Mouse (Mus musculus) forebrain, embryonic 13.5 days (tissue): ENCODE measurements around the gene Rab11fip4. TPM values are rescaled to one million over a fixed set of nuclear protein-coding genes. Genes with fewer than 3 reads are reported as not detected.
A peak's percentile ranks its signal among the peaks of the same experiment; 100 is the strongest.

Experiments
- ATAC-seq: fragments of 200-750 bp; cut with Nextera tagmentation; 2 replicates; pipeline ENCODE4 v1.8.0; 2017
- H3K27ac ChIP-seq: fragments of 300-500 bp; sonication (generic); 2 replicates; pipeline ENCODE4 v1.5.1; 2015; ENCODE audit warnings: inconsistent platforms, mild to moderate bottlenecking, moderate library complexity
- H3K27me3 ChIP-seq: fragments of 300-500 bp; sonication (generic); 2 replicates; pipeline ENCODE4 v1.6.1; 2015; ENCODE audit warnings: mild to moderate bottlenecking, inconsistent platforms
- H3K36me3 ChIP-seq: fragments of 300-500 bp; sonication (generic); 2 replicates; pipeline ENCODE4 v1.6.1; 2015; ENCODE audit warnings: mild to moderate bottlenecking, inconsistent platforms; ENCODE audit not compliant: poor library complexity, severe bottlenecking
- H3K4me1 ChIP-seq: fragments of 300-500 bp; sonication (generic); 2 replicates; pipeline ENCODE4 v1.6.1; 2015; ENCODE audit warnings: inconsistent platforms
- H3K4me2 ChIP-seq: fragments of 300-500 bp; sonication (generic); 2 replicates; pipeline ENCODE4 v1.6.1; 2015; ENCODE audit warnings: inconsistent platforms, mild to moderate bottlenecking, moderate library complexity
- H3K4me3 ChIP-seq: fragments of 300-500 bp; sonication (generic); 2 replicates; pipeline ENCODE4 v1.5.1; 2015; ENCODE audit warnings: mild to moderate bottlenecking, inconsistent platforms
- H3K9ac ChIP-seq: fragments of 300-500 bp; sonication (generic); 2 replicates; pipeline ENCODE4 v1.6.1; 2015; ENCODE audit warnings: mild to moderate bottlenecking, inconsistent platforms
- H3K9me3 ChIP-seq: fragments of 300-500 bp; sonication (generic); replicated peaks from 2 replicates; pipeline ENCODE4 v1.6.1; 2016; ENCODE audit warnings: inconsistent platforms
- WGBS: fragments of 180-500 bp; shearing (Covaris S2); methylation state at CpG from one replicate; pipeline ENCODE4 v1.1.7; 2015; 5-methylcytosine and 5-hydroxymethylcytosine counted together
- polyA plus RNA-seq: library from polyadenylated mRNA; unstranded; fragments of >200 nt; fragmentation: Nextera tagmentation; extraction: Ambion mirVana; gene quantifications from 2 replicates; pipeline ENCODE4 v1.2.1, GENCODE M21; 2015

Gene Rab11fip4
- 16.2 and 19.2 TPM in 2 replicates for polyA plus RNA-seq

DNA sequence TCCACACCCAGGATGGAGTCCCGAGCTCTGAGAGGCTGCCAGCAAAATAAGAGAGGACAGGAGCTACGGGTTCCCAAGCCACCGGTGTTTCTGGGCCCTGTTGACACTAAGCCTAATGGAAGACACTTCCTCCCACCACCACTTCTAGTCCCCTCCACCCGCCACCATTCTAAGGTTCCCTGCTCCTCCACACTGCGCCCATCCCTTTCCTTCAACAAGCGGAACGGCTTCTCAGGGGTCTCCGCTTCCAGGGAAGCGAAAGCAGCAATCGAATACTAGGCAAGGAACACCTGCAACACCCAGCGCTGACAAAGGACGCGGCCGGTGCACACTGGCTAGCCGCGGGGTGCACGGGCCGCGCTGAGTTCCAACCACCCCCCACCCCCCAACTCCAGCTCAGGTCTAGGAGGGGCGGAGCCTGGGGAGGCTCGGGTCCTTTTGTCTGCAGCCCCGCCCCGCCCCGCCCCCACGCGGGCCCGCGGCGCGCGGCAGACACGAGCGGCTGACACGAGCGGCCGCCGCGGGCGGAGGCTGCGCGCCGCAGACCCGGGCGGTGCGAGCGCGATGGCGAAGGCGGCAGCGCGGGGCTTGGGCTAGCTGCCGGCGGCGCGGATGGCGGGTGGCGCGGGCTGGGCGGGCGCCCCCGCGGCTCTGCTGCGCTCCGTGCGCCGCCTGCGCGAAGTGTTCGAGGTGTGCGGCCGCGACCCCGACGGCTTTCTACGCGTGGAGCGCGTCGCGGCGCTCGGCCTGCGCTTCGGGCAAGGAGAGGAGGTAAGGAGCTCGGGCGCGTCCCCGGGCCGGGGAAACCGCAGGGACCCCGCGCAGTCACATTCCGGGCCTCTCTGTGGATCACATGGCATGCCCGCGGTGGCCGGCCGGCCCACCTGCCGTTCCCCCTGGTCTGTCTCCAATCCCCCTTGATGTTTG lies at the start of gene Rab11fip4:
Gene Rab11fip4 (plus strand): TSS at position 549 of the 927 bp plus-strand sequence.
- H3K9me3 ChIP-seq, result no peaks in the 10 kb centered on the region
- H3K4me3 ChIP-seq, result peak within 1 kb of the TSS; percentile 67
- peaks cover 41% of the 10 kb centered on the region for H3K4me1 ChIP-seq
- H3K27me3 ChIP-seq, result 0 out of 2 replicates have a peak, but pooled peaks cover 8% of the 10 kb centered on the region
- peak within 1 kb of the TSS; percentile 81 for H3K4me2 ChIP-seq
- H3K36me3 ChIP-seq, result no peaks in the 10 kb centered on the region
- H3K27ac ChIP-seq, result peak within 1 kb of the TSS; percentile 76
- peak within 1 kb of the TSS; percentile 83 for H3K9ac ChIP-seq
- 2% methylated on average over 39 of the region's 98 CpGs for WGBS
- ATAC-seq, result peak; percentile 85

DNA sequence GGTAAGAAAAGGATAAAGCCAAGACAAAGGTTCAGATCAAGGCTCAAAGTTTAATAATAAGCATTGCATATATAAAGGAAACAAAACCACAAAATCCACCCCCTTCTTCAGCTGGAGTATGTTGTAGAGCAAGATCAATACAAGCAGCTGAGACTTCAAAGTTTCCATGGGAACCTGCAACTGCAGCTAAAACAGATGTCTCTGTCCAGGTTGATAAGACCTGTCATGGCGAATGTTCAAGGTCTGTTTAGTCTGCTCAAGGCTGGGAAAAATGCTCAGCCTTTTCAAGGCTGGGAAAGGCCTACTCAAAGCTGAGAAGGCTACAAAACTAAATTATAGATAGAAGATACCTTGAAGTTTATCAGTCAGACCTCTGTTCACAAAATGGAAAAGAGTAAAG lies 38.4 kb upstream of the Rab11fip4 start:
- peaks cover 86% of the 10 kb centered on the region for H3K36me3 ChIP-seq
- H3K4me2 ChIP-seq, result no peak overlapping the region
- ATAC-seq, result no peak
- no peaks in the 10 kb centered on the region for H3K4me1 ChIP-seq
- no peak overlapping the region for H3K4me3 ChIP-seq
- no peaks in the 10 kb centered on the region for H3K9me3 ChIP-seq
- H3K27ac ChIP-seq, result no peak overlapping the region
- no peak overlapping the region for H3K9ac ChIP-seq
- WGBS, result 91% methylated on average over 1 of the region's 1 CpGs
- no peaks in the 10 kb centered on the region for H3K27me3 ChIP-seq

DNA sequence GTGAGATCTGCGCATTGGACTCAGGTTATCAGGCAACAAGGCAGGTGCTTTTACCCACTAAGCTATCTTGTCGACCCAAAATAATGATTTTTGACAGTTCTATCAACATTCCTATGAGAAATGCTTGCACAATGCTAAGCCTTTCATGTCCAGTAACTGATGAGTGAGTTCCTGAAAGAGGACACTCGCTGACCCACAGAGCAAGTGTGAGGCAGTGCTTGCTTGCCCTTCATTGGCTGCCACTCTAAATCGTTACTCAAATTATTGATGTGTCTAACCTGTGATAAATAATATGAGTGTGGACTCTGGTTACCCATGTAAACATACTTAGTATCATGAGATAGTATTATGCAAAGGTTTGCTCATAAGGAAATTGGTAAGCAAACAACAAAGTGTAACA lies 30.5 kb upstream of the Rab11fip4 start:
- H3K9ac ChIP-seq, result no peak overlapping the region
- no peak overlapping the region for H3K4me3 ChIP-seq
- H3K36me3 ChIP-seq, result peaks cover 83% of the 10 kb centered on the region
- H3K27me3 ChIP-seq, result no peaks in the 10 kb centered on the region
- no peaks in the 10 kb centered on the region for H3K4me1 ChIP-seq
- H3K4me2 ChIP-seq, result no peak overlapping the region
- 94% methylated on average over 4 of the region's 4 CpGs for WGBS
- H3K27ac ChIP-seq, result no peak overlapping the region
- H3K9me3 ChIP-seq, result no peaks in the 10 kb centered on the region
- no peak for ATAC-seq

DNA sequence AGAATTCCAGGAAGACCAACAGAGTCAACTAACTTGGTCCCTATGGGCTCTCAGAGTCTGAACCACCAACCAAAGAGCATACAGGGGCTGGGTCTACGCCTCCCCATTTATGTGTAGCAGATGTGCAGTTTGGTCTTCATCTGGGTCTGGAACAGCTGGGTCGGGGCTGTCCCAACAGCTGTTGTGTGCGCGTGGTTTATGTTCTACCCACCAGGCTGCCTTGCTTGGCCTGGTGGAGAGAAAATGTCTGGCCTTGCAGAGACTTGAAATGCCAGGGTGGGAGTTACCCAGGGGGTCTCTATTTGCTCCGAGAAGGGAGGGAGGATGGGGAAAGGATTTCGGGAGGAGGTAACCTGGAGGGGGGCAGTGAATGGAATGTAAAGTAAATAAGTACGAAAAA lies 27.5 kb upstream of the Rab11fip4 start:
- H3K27me3 ChIP-seq, result no peaks in the 10 kb centered on the region
- no peak overlapping the region for H3K9ac ChIP-seq
- 91% methylated on average over 7 of the region's 7 CpGs for WGBS

DNA sequence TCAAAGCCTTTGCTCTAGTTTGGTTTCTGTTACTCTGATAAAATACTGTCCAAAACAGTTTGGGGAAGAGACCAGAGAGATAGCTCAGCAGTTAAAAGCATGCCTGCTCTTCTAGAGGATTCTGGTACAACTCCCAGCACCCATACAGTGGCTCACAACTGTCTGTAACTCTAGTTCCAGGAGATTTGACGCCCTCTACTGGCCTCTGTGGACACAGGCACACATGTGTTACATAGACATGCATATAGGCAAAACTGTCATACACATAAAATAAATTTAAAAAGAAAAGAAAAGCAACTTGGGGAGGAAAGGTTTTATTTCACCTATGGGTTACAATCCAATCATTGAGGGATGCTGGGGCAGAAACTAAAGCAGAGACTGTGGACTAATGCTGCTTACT lies 24.1 kb upstream of the Rab11fip4 start:
- WGBS, result 84% methylated on average over 1 of the region's 1 CpGs
- Histone ChIP-seq H3K27me3 (no peaks in the 10 kb centered on the region), H3K9ac (no peak overlapping the region), H3K4me2 (no peak overlapping the region), H3K27ac (no peak overlapping the region), H3K36me3 (peaks cover 88% of the 10 kb centered on the region), H3K4me1 (no peaks in the 10 kb centered on the region), H3K4me3 (no peak overlapping the region), H3K9me3 (no peaks in the 10 kb centered on the region)
- ATAC-seq, result no peak

More for the DNA sequence above, 27.5 kb upstream of the Rab11fip4 start:
- no peaks in the 10 kb centered on the region for H3K9me3 ChIP-seq
- H3K4me2 ChIP-seq, result no peak overlapping the region
- H3K27ac ChIP-seq, result no peak overlapping the region
- no peaks in the 10 kb centered on the region for H3K4me1 ChIP-seq
- peaks cover 88% of the 10 kb centered on the region for H3K36me3 ChIP-seq
- no peak for ATAC-seq
- no peak overlapping the region for H3K4me3 ChIP-seq

DNA sequence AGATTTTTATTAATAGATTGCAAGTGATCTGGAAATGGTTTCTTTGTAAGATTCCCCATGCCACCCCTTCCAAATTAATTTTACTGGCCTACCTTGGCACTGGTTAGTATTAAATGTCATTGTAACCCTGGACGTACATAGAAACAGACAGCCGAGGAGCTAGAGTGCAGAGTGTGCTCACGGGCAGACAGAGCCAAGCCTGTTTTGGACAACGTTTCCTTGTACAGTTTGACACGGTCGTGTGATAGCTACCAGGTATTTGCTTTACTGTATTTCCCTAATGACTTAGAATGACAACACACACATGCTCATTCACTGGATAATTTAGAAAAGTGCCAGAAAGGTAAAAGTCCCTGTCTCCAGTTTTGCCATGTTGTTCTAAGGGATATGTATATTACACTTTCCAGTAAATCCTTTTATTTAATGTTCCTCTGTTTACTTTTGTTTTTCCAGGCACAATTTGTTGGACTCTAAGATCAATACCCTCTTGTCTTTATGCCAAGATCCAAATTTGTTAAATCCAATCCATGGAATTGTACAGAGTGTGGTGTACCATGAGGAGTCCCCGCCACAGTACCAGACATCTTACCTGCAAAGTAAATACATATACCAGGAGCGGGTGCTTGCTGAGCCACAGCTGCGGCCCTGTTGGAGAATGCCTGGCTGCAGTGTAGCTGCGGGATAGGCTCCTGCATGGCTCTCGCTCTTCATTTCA lies 22.7 kb upstream of the Rab11fip4 start:
- no peaks in the 10 kb centered on the region for H3K9me3 ChIP-seq
- H3K4me2 ChIP-seq, result no peak overlapping the region
- no peak overlapping the region for H3K27ac ChIP-seq
- WGBS, result 94% methylated on average over 11 of the region's 11 CpGs
- no peak for ATAC-seq
- no peak overlapping the region for H3K4me3 ChIP-seq
- H3K27me3 ChIP-seq, result no peaks in the 10 kb centered on the region
- H3K9ac ChIP-seq, result no peak overlapping the region
- H3K36me3 ChIP-seq, result peaks cover 84% of the 10 kb centered on the region
- no peaks in the 10 kb centered on the region for H3K4me1 ChIP-seq

DNA sequence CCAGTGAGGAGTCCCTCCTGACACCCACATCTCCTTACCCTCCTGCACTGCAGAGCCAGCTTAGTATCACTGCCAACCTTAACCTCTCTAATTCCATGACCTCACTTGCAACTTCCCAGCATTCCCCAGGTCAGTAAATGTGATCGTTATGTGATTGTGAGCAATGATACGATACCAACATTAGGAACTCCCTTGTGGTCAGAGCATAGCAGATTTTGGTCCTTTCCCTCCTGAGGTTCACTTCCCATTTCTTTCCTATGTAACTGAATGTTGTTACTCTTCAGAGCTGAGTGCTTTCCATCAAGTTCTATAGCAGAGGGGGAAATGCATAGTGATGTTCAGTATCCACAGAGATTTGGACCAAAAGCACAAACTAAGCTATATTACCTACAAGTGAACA lies 20.7 kb upstream of the Rab11fip4 start:
- Histone ChIP-seq H3K36me3 (peaks cover 88% of the 10 kb centered on the region), H3K9ac (no peak overlapping the region), H3K9me3 (no peaks in the 10 kb centered on the region), H3K4me1 (no peaks in the 10 kb centered on the region), H3K27me3 (no peaks in the 10 kb centered on the region), H3K4me3 (no peak overlapping the region), H3K4me2 (no peak overlapping the region), H3K27ac (no peak overlapping the region)
- WGBS, result 92% methylated on average over 2 of the region's 2 CpGs
- ATAC-seq, result no peak

DNA sequence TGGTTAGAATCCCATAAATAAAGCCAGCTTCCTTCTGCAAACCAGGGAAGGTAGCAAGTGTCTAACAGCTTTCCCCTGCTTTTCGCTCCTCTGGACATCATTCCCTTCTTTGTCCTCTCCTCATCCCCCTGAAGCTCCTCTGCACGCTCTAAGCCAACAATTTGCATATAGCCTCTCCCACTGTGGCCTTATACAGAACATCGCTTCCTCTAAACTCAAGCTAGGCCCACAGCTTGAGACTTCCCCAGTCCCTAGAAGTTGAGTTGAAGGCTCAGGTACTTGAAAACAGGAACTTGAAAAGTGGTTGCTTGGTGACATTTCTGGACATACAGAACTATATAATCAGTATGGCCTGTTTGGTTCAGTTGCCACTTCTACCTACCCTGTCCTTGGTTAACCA lies 17.2 kb upstream of the Rab11fip4 start:
- H3K4me3 ChIP-seq, result no peak overlapping the region
- WGBS, result 71% methylated on average over 3 of the region's 3 CpGs
- H3K27ac ChIP-seq, result no peak overlapping the region
- no peaks in the 10 kb centered on the region for H3K4me1 ChIP-seq
- no peak overlapping the region for H3K4me2 ChIP-seq
- ATAC-seq, result no peak
- no peaks in the 10 kb centered on the region for H3K9me3 ChIP-seq
- H3K9ac ChIP-seq, result no peak overlapping the region
- H3K36me3 ChIP-seq, result peaks cover 72% of the 10 kb centered on the region
- H3K27me3 ChIP-seq, result no peaks in the 10 kb centered on the region

DNA sequence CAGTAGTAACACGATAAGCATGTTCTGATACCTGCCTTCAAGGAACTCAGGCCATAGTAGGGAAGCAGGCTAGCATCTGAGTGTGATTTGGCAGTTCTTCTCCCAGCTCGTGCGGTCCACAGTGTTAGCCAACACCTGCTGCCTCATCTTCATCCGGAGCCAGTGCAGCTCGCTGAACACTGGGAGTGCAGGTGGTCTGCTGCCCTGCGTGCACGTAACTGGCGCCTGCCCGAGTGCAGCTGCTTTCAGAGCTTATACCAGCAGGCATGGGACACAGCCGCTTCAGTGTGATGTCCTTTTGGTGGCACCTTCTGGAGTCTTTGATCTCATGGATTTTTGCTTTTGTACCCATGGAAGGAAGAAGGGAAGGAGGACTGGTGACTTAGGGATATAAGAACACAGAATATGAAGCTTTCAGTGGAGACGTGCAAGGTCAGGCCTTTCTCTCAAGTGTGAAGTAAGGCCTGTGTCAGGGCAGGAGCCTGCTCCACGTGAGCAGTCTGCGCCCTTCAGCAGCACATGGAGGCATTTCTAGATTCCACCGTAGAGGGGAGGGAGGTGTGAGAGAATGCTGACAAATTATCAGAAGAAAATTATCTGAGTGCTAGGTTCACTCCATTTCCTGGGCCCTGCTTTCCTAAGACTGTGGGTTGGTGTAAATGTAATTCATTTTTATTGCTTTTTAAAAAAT lies 15.5 kb upstream of the Rab11fip4 start:
- ATAC-seq, result no peak
- Histone ChIP-seq H3K4me2 (no peak overlapping the region), H3K27ac (no peak overlapping the region), H3K36me3 (peaks cover 65% of the 10 kb centered on the region), H3K4me3 (no peak overlapping the region), H3K27me3 (no peaks in the 10 kb centered on the region), H3K9ac (no peak overlapping the region), H3K4me1 (no peaks in the 10 kb centered on the region), H3K9me3 (no peaks in the 10 kb centered on the region)
- WGBS, result 88% methylated on average over 14 of the region's 14 CpGs

DNA sequence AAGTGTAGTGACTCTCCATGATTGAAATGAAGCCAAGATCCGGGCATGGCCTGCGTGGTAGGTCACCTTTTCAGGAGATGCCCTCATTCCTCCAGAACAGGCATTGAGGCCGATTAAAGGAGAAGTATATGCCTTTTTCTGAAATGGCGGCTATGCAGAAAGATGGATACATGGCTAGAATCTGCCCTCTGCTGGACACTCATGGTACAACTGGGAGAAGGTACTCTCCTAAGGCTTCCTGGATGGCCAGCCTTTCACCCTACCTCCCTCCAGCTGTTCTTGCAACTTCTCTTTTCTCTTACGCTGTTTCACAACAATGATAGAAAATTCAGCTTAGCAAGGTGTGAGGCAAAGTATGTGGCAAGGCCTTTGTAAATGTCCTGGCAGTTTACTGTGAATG lies 13.3 kb upstream of the Rab11fip4 start:
- Histone ChIP-seq H3K4me2 (no peak overlapping the region), H3K4me1 (no peaks in the 10 kb centered on the region), H3K4me3 (no peak overlapping the region), H3K9me3 (no peaks in the 10 kb centered on the region), H3K27me3 (no peaks in the 10 kb centered on the region), H3K36me3 (peaks cover 52% of the 10 kb centered on the region), H3K27ac (no peak overlapping the region), H3K9ac (no peak overlapping the region)
- 49% methylated on average over 5 of the region's 5 CpGs for WGBS
- ATAC-seq, result 0 out of 2 replicates have a peak, but pooled peaks have one; percentile 24

DNA sequence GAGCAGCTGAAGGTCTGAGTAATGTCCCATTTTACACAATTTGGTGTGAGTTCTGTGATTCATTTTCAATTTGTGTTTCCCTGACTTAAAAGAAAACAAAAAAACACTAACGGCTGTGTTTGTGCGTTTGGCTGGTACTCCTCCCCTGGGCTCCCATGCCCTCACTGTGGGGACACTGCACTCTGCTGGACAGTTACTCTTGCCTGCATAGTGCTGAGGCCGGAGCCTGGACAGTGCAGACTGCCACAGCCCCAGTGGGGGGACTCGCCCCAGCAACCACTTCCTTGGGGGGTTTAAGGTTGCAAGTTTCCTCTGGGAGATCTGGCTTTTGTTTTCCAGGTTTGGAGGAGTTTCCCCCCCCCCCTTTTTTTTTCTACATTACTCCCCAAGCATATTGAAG lies 10.4 kb upstream of the Rab11fip4 start:
- no peaks in the 10 kb centered on the region for H3K9me3 ChIP-seq
- H3K4me1 ChIP-seq, result no peaks in the 10 kb centered on the region
- H3K36me3 ChIP-seq, result peaks cover 30% of the 10 kb centered on the region
- no peak overlapping the region for H3K27ac ChIP-seq
- no peaks in the 10 kb centered on the region for H3K27me3 ChIP-seq
- no peak overlapping the region for H3K4me3 ChIP-seq
- no peak overlapping the region for H3K9ac ChIP-seq
- WGBS, result 49% methylated on average over 4 of the region's 4 CpGs
- ATAC-seq, result no peak
- no peak overlapping the region for H3K4me2 ChIP-seq

DNA sequence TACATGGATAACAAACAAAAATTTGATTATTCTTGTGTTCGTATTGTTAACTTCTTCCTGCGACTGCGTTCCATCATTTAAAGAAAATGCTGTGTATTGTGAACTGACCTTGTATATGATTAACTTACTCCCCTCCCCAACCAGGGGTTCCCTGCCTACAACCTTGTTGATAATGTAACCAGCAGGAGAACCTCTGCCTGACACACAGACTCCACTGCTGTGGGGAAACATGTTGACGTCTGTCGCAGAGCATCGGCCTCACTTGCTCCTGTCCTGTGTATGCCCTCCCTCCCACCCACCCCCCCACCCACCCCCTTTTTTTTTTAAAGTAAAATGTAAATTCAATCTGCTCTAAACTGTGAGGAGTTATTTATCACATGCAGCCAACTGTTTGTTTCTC lies 9.8 kb upstream of the Rab11fip4 start:
- 87% methylated on average over 6 of the region's 6 CpGs for WGBS
- ATAC-seq, result no peak
- no peak overlapping the region for H3K4me2 ChIP-seq
- no peak overlapping the region for H3K27ac ChIP-seq
- no peaks in the 10 kb centered on the region for H3K27me3 ChIP-seq
- no peaks in the 10 kb centered on the region for H3K9me3 ChIP-seq
- H3K4me1 ChIP-seq, result no peaks in the 10 kb centered on the region
- H3K36me3 ChIP-seq, result peaks cover 27% of the 10 kb centered on the region
- no peak overlapping the region for H3K4me3 ChIP-seq
- no peak overlapping the region for H3K9ac ChIP-seq
